Mouse (Mus musculus) lung, postnatal 0 days (tissue): Measurements from ENCODE around the gene Pdp2. TPM values are rescaled to one million over a fixed set of nuclear protein-coding genes. Genes with fewer than 3 reads are reported as not detected.

Source experiments
- ATAC-seq: fragments of 200-750 bp; cut with Nextera tagmentation; 2 replicates; pipeline ENCODE4 v1.8.0; 2017; ENCODE audit warnings: moderate library complexity
- DNase-seq: peaks from one replicate; pipeline ENCODE4 v3.0.0-alpha.2; 2016; ENCODE audit warnings: low spot score
- H3K27ac ChIP-seq: fragments of 300-500 bp; sonication (generic); 2 replicates; pipeline ENCODE4 v1.5.1; 2014; ENCODE audit warnings: antibody characterized with exemption, mild to moderate bottlenecking, low read length, mixed read lengths
- H3K27me3 ChIP-seq: fragments of 300-500 bp; sonication (generic); replicated peaks from 2 replicates; pipeline ENCODE4 v1.6.1; 2014; ENCODE audit warnings: low read length, mixed read lengths; ENCODE audit not compliant: insufficient read depth
- H3K36me3 ChIP-seq: fragments of 300-500 bp; sonication (generic); 2 replicates; pipeline ENCODE4 v1.6.1; 2014; ENCODE audit warnings: low read length, mixed read lengths; ENCODE audit not compliant: insufficient read depth
- H3K4me1 ChIP-seq: fragments of 300-500 bp; sonication (generic); 2 replicates; pipeline ENCODE4 v1.6.1; 2014; ENCODE audit warnings: antibody characterized with exemption, low read depth, low read length, mixed read lengths; ENCODE audit not compliant: insufficient read depth
- H3K4me2 ChIP-seq: fragments of 300-500 bp; sonication (generic); replicated peaks from 2 replicates; pipeline ENCODE4 v1.6.1; 2014; ENCODE audit warnings: low read depth, mild to moderate bottlenecking, low read length, moderate library complexity, mixed read lengths
- H3K4me3 ChIP-seq: fragments of 300-500 bp; sonication (generic); 2 replicates; pipeline ENCODE4 v1.5.1; 2014; ENCODE audit warnings: low read depth, low read length
- H3K9ac ChIP-seq: fragments of 300-500 bp; sonication (generic); replicated peaks from 2 replicates; pipeline ENCODE4 v1.6.1; 2014; ENCODE audit warnings: low read depth, mild to moderate bottlenecking
- H3K9me3 ChIP-seq: fragments of 300-500 bp; sonication (generic); 2 replicates; pipeline ENCODE4 v1.6.1; 2016; ENCODE audit warnings: low read length, mixed read lengths
- CTCF ChIP-seq: IDR thresholded peaks from 2 replicates; pipeline ENCODE4 v1.5.1; 2016; ENCODE audit warnings: antibody characterized with exemption, mild to moderate bottlenecking
- EP300 ChIP-seq: IDR thresholded peaks from 2 replicates; pipeline ENCODE4 v1.6.1; 2016; ENCODE audit warnings: antibody characterized with exemption, mild to moderate bottlenecking, control low read depth
- WGBS: fragments of 180-500 bp; shearing (Covaris S2); extraction: QIAGEN DNeasy Blood & Tissue Kit; methylation state at CpG from one replicate; pipeline ENCODE4 v1.1.7; 2014; 5-methylcytosine and 5-hydroxymethylcytosine counted together
- polyA plus RNA-seq: library from polyadenylated mRNA; unstranded; fragments of >200 nt; fragmentation: Nextera tagmentation; extraction: Ambion mirVana; gene quantifications from 2 replicates; pipeline ENCODE4 v1.2.1, GENCODE M21; 2015

The Pdp2 gene
- polyA plus RNA-seq, 1 experiment from 2014 or later, result 6.0 TPM

- Histone ChIP-seq H3K4me3 (no peak overlapping the region), H3K36me3 (no peaks in the 10 kb centered on the region), H3K27ac (no peak overlapping the region), H3K27me3 (no peaks in the 10 kb centered on the region), H3K4me2 (peak overlapping the region; percentile 56; the same call in 1 of the 2 replicates), H3K9ac (no peak overlapping the region), H3K9me3 (no peaks in the 10 kb centered on the region), H3K4me1 (no peaks in the 10 kb centered on the region)
- no peak for DNase-seq
- TF ChIP-seq EP300 (no peak), CTCF (no peak)
- 61% methylated on average over 22 of the region's 22 CpGs for WGBS
- no peak for ATAC-seq
Measured at GRCm38 (mm10) chr8:104629306-104630110, 38.3 kb downstream of the Pdp2 start.

- WGBS, result 18% methylated on average over 8 of the region's 8 CpGs
- peak overlapping the region; percentile 56 for H3K4me2 ChIP-seq
- H3K4me3 ChIP-seq, result no peak overlapping the region
- H3K9ac ChIP-seq, result no peak overlapping the region
- H3K9me3 ChIP-seq, result no peaks in the 10 kb centered on the region
- ATAC-seq (no peak), DNase-seq (no peak)
- no peaks in the 10 kb centered on the region for H3K4me1 ChIP-seq
- H3K27ac ChIP-seq, result no peak overlapping the region
- no peak for TF ChIP-seq EP300
- no peak for TF ChIP-seq CTCF
- H3K36me3 ChIP-seq, result no peaks in the 10 kb centered on the region
- no peaks in the 10 kb centered on the region for H3K27me3 ChIP-seq
Measured at GRCm38 (mm10) chr8:104630111-104630479, 38.8 kb downstream of the Pdp2 start.

GRCm38 (mm10) chr8:104630574-104630973, 39.3 kb downstream of the Pdp2 start:
- ATAC-seq, result peak; percentile 35
- WGBS, result under 1% methylated on average over 36 of the region's 36 CpGs

GRCm38 (mm10) chr8:104630981-104631663, 39.9 kb downstream of the Pdp2 start, which contains the start of gene Rrad:
Rrad (minus strand) TSS chr8:104631327.
- H3K27me3 ChIP-seq, result no peaks in the 10 kb centered on the region
- H3K27ac ChIP-seq, result no peak within 1 kb of the TSS; the same call in 1 of the 2 replicates
- no peaks in the 10 kb centered on the region for H3K9me3 ChIP-seq
- peak; percentile 78 for ATAC-seq
- H3K4me2 ChIP-seq, result peak within 1 kb of the TSS; percentile 56
- WGBS, result 2% methylated on average over 25 of the region's 28 CpGs
- H3K9ac ChIP-seq, result 0 out of 2 replicates have a peak within 1 kb of the TSS, but pooled peaks have one; percentile 19
- H3K4me1 ChIP-seq, result no peaks in the 10 kb centered on the region
- peak within 1 kb of the TSS; percentile 33 for H3K4me3 ChIP-seq
- TF ChIP-seq EP300 (no peak), CTCF (no peak)
- 0 out of 2 replicates have a peak, but pooled peaks cover 6% of the 10 kb centered on the region for H3K36me3 ChIP-seq
- DNase-seq, result peak; percentile 68

More at GRCm38 (mm10) chr8:104630574-104630973, 39.3 kb downstream of the Pdp2 start:
- Histone ChIP-seq H3K9ac (0 out of 2 replicates have a peak overlapping the region, but pooled peaks have one; percentile 19), H3K4me1 (no peaks in the 10 kb centered on the region), H3K4me2 (peak overlapping the region; percentile 56), H3K27ac (no peak overlapping the region; the same call in 1 of the 2 replicates), H3K36me3 (0 out of 2 replicates have a peak, but pooled peaks cover 3% of the 10 kb centered on the region), H3K27me3 (no peaks in the 10 kb centered on the region), H3K9me3 (no peaks in the 10 kb centered on the region), H3K4me3 (peak overlapping the region; percentile 33)
- DNase-seq, result no peak
- TF ChIP-seq CTCF (peak; percentile 33), EP300 (no peak)

GRCm38 (mm10) chr8:104631975-104632374, 40.7 kb downstream of the Pdp2 start:
- 33% methylated on average over 5 of the region's 5 CpGs for WGBS
- Histone ChIP-seq H3K36me3 (0 out of 2 replicates have a peak, but pooled peaks cover 6% of the 10 kb centered on the region), H3K9me3 (no peaks in the 10 kb centered on the region), H3K4me2 (peak overlapping the region; percentile 56), H3K27ac (no peak overlapping the region), H3K9ac (no peak overlapping the region), H3K4me3 (no peak overlapping the region), H3K27me3 (no peaks in the 10 kb centered on the region), H3K4me1 (no peaks in the 10 kb centered on the region)
- ATAC-seq, result no peak
- no peak for TF ChIP-seq EP300
- TF ChIP-seq CTCF, result no peak
- DNase-seq, result no peak

- no peak for ATAC-seq
- WGBS, result 65% methylated on average over 6 of the region's 6 CpGs
- no peak overlapping the region for H3K4me3 ChIP-seq
- no peaks in the 10 kb centered on the region for H3K27me3 ChIP-seq
- H3K4me1 ChIP-seq, result no peaks in the 10 kb centered on the region
- no peak overlapping the region for H3K27ac ChIP-seq
- no peak for TF ChIP-seq EP300
- no peak for TF ChIP-seq CTCF
- no peak overlapping the region for H3K9ac ChIP-seq
- 0 out of 2 replicates have a peak, but pooled peaks cover 6% of the 10 kb centered on the region for H3K36me3 ChIP-seq
- H3K9me3 ChIP-seq, result no peaks in the 10 kb centered on the region
- H3K4me2 ChIP-seq, result no peak overlapping the region
- no peak for DNase-seq
Measured at GRCm38 (mm10) chr8:104632486-104632885, 41.2 kb downstream of the Pdp2 start.
